Mouse (Mus musculus) ES-Bruce4 (cell line): Measurements from ENCODE around the gene Spata25.

ENCODE experiments used
- CTCF ChIP-seq: IDR thresholded peaks from one replicate; pipeline ENCODE4 v1.8.1; 2011; ENCODE audit warnings: low read depth, low read length
- POLR2A ChIP-seq: IDR thresholded peaks from one replicate; pipeline ENCODE4 v1.8.1; 2011; ENCODE audit warnings: low read length; ENCODE audit not compliant: insufficient read depth

DNA sequence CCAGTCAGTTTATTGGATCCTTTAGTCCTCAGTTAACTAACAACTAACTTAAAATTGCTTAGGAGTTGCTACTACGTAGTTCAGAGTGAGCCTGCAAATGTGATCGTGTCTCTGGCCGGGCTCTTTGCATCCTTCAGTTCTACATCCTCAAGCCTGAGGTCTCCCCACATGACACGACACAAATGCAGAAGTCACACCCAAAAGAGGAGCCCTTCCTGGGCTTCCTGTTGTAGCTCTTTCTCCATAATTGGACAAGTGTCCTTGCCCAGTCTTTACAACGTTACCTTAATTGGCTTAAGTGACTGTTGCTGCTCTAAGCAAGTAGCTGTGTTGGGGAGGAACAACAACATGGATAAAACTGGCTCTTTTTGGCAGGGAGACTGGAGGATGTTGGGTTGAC, 13.0 kb downstream of the Spata25 start:
- TF ChIP-seq POLR2A (no peak), CTCF (no peak)
